Mouse (Mus musculus): ENCODE results near the gene Magi1.

GRCm38 (mm10) chr6:94045180-94045579 lies 238.5 kb downstream of the Magi1 start:
- TF ChIP-seq POLR2A (IDR thresholded peaks at IDR 0.05; ENCODE audit: insufficient read length, low read depth) (no peak), TCF12 (IDR thresholded peaks at IDR 0.05; ENCODE audit: insufficient read depth, poor library complexity, severe bottlenecking) (no peak), TCF3 (IDR thresholded peaks at IDR 0.05; ENCODE audit: insufficient read length, low read depth) (no peak), CEBPB (IDR thresholded peaks at IDR 0.05; ENCODE audit: insufficient read depth, poor library complexity, severe bottlenecking) (no peak), POLR2AphosphoS2 (IDR thresholded peaks at IDR 0.05; ENCODE audit: insufficient read length, low read depth) (no peak), MYOG (IDR thresholded peaks at IDR 0.05; ENCODE audit: control insufficient read depth in 1 of 3, insufficient read depth in 1 of 3, insufficient read length in 2 of 3, low read depth in 2 of 3) (no peak), MYOD1 (IDR thresholded peaks at IDR 0.05; ENCODE audit: control insufficient read depth in 1 of 3, insufficient read length in 2 of 3, low read depth in 2 of 3) (no peak), MAX (IDR thresholded peaks at IDR 0.05; ENCODE audit: low read depth) (no peak), E2F4 (IDR thresholded peaks at IDR 0.05; ENCODE audit: insufficient read depth) (no peak), REST (IDR thresholded peaks at IDR 0.05; ENCODE audit: insufficient read depth, insufficient read length) (no peak)

Data from myocyte (in vitro differentiated cells).